Mouse (Mus musculus) activated CD4-positive, CD25-positive, alpha-beta regulatory T cell, adult 4 months (primary cell): ENCODE results near the gene Olfr569. TPM values are rescaled to one million over a fixed set of nuclear protein-coding genes. Genes with fewer than 3 reads are reported as not detected.

Experiments used
- ATAC-seq: one replicate; pipeline ENCODE4 v1.8.0; 2017
- polyA plus RNA-seq, 2 experiments: library from polyadenylated mRNA; unstranded; fragments of 100-300 nt; shearing (Covaris generic); gene quantifications; one replicate each; pipeline ENCODE4 v1.2.1; 2017

Gene Olfr569
- polyA plus RNA-seq: not detected

GRCm38 (mm10) chr7:102890782-102891181 lies at the start of gene Olfr569:
Gene Olfr569 (minus strand): TSS chr7:102890882.
- ATAC-seq: no peak

GRCm38 (mm10) chr7:102927105-102927504 lies 36.4 kb upstream of the Olfr569 start:
- no peak for ATAC-seq

GRCm38 (mm10) chr7:102924109-102924508 lies 33.4 kb upstream of the Olfr569 start, which contains the start of gene Olfr572:
Gene Olfr572 (plus strand): TSS chr7:102924409.
- no peak for ATAC-seq

GRCm38 (mm10) chr7:102919632-102920031 lies 28.9 kb upstream of the Olfr569 start:
- no peak for ATAC-seq

GRCm38 (mm10) chr7:102917032-102917875 lies 26.6 kb upstream of the Olfr569 start, which contains the start of gene Olfr571:
Gene Olfr571 (minus strand): TSS chr7:102917536.
- ATAC-seq: no peak

- ATAC-seq: no peak
These were observed 25.7 kb upstream of the Olfr569 start for GRCm38 (mm10) chr7:102916405-102916804.

GRCm38 (mm10) chr7:102915261-102915660 lies 24.6 kb upstream of the Olfr569 start:
- ATAC-seq: no peak

GRCm38 (mm10) chr7:102876822-102877221 lies 13.9 kb downstream of the Olfr569 start, which contains the start of gene Olfr568:
Gene Olfr568 (plus strand): TSS chr7:102877122.
- no peak for ATAC-seq

- ATAC-seq: no peak
These were observed 32.0 kb downstream of the Olfr569 start, which contains the start of gene Olfr566 for GRCm38 (mm10) chr7:102858665-102859064. Gene Olfr566 (minus strand): TSS chr7:102858765.

GRCm38 (mm10) chr7:102855807-102856206 lies 34.9 kb downstream of the Olfr569 start:
- ATAC-seq: no peak

Other genes starting within 250 kb of the Olfr569 start
- not detected for gene Olfr555, start 232.1 kb downstream of the Olfr569 start, polyA plus RNA-seq
- under 1 TPM in 1 of 2 experiments, not detected in 1; 0.12 TPM for gene Olfr556, start 226.0 kb downstream of the Olfr569 start, polyA plus RNA-seq
- 1 to 10 TPM; 9.2 to 9.3 TPM for gene Trim68, start 203.6 kb downstream of the Olfr569 start, polyA plus RNA-seq
- gene Olfr557, start 195.0 kb downstream of the Olfr569 start, polyA plus RNA-seq: not detected
- not detected for gene Olfr558, start 188.7 kb downstream of the Olfr569 start, polyA plus RNA-seq
- gene Olfr33, start 171.8 kb downstream of the Olfr569 start, polyA plus RNA-seq: not detected
- not detected for gene Olfr559, start 163.4 kb downstream of the Olfr569 start, polyA plus RNA-seq
- not detected for gene Olfr560, start 131.5 kb downstream of the Olfr569 start, polyA plus RNA-seq
- gene Olfr78, start 131.4 kb downstream of the Olfr569 start, polyA plus RNA-seq: not detected
- not detected for gene Olfr561, start 119.7 kb downstream of the Olfr569 start, polyA plus RNA-seq
- not detected for gene Olfr564, start 87.4 kb downstream of the Olfr569 start, polyA plus RNA-seq
- under 1 TPM in 1 of 2 experiments, not detected in 1; 0.16 TPM for gene Olfr566, start 32.1 kb downstream of the Olfr569 start, polyA plus RNA-seq
- not detected for gene Olfr568, start 13.8 kb downstream of the Olfr569 start, polyA plus RNA-seq
- not detected for gene Olfr570, start 3.7 kb upstream of the Olfr569 start, polyA plus RNA-seq
- gene Olfr571, start 26.7 kb upstream of the Olfr569 start, polyA plus RNA-seq: not detected
- not detected for gene Olfr572, start 33.5 kb upstream of the Olfr569 start, polyA plus RNA-seq
- not detected for gene Olfr573-ps1, start 51.7 kb upstream of the Olfr569 start, polyA plus RNA-seq
- gene Olfr574, start 57.6 kb upstream of the Olfr569 start, polyA plus RNA-seq: not detected
- not detected for gene Olfr575, start 67.9 kb upstream of the Olfr569 start, polyA plus RNA-seq
- not detected for gene Olfr576, start 71.8 kb upstream of the Olfr569 start, polyA plus RNA-seq
- gene Olfr577, start 85.1 kb upstream of the Olfr569 start, polyA plus RNA-seq: not detected
- not detected for gene Olfr578, start 98.4 kb upstream of the Olfr569 start, polyA plus RNA-seq
- gene Olfr582, start 147.1 kb upstream of the Olfr569 start, polyA plus RNA-seq: not detected
- not detected for gene Olfr583, start 160.4 kb upstream of the Olfr569 start, polyA plus RNA-seq
- gene Olfr584, start 191.0 kb upstream of the Olfr569 start, polyA plus RNA-seq: not detected
- not detected for gene Olfr585, start 206.8 kb upstream of the Olfr569 start, polyA plus RNA-seq
- gene Olfr586, start 234.8 kb upstream of the Olfr569 start, polyA plus RNA-seq: not detected
- gene Olfr588-ps1, start 250.0 kb upstream of the Olfr569 start, polyA plus RNA-seq: under 1 TPM in 1 of 2 experiments, not detected in 1; 0.07 TPM